Mouse (Mus musculus): ENCODE results near the gene Sacm1l. TPM values are rescaled to one million over a fixed set of nuclear protein-coding genes. Genes with fewer than 3 reads are reported as not detected.
A peak's percentile ranks its signal among the peaks of the same experiment; 100 is the strongest.

Gene Sacm1l
- total RNA-seq, 2 experiments from 2014 or later = 47.5 to 52.2 TPM

GRCm38 (mm10) chr9:123554599-123554998 lies 25.0 kb downstream of the Sacm1l start:
- no peak for DNase-seq (ENCODE audit: low spot score in 2 of 2)

- DNase-seq (ENCODE audit: low spot score in 2 of 2) = no peak
Observed at GRCm38 (mm10) chr9:123577360-123578192, 48.0 kb downstream of the Sacm1l start.

- no peak for DNase-seq (ENCODE audit: low spot score in 2 of 2)
Observed at GRCm38 (mm10) chr9:123589240-123589910, 59.8 kb downstream of the Sacm1l start.

DNA sequence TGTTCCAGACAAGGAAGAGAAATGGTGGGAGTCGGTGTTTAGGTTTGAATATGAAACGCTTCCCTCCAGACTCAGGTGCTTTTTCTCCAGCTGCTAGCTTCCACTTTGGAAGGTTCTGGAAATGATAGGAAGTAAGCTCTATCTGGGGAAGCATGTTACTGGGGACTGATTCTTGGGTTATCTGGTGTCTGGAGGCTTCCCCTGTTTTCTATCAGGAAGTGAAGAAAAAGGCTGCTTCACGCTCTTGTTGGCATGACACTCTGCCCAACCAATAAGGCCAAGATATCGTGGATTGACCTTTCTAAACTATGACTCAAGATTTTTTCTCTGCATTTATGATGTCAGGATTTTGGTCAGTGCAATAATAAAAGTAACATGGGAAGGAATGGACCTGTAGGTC lies 65.6 kb downstream of the Sacm1l start:
- no peak for DNase-seq (ENCODE audit: low spot score in 2 of 2)

DNA sequence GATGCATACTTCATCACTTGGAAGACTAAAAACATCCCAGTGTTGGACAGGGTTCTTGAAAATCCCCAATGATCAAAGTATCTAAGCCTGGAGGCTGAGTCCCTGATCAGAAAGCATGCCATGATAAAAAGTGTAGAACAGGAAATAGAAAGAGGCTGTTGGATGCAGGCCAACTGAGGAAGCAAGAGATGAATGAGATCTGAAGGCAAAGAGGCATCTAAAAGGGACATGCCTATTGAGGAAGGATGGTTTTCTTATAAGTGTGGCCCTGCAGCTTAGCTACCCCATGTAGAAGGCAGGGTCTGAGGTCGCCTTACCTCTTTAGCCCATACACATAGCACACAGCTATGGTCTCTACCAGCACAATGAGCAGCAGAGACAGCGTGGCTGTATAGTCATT lies 67.4 kb downstream of the Sacm1l start:
- no peak for DNase-seq (ENCODE audit: low spot score in 2 of 2)

- DNase-seq (ENCODE audit: low spot score in 2 of 2) = no peak
Observed at GRCm38 (mm10) chr9:123597376-123597775, 67.8 kb downstream of the Sacm1l start.

DNA sequence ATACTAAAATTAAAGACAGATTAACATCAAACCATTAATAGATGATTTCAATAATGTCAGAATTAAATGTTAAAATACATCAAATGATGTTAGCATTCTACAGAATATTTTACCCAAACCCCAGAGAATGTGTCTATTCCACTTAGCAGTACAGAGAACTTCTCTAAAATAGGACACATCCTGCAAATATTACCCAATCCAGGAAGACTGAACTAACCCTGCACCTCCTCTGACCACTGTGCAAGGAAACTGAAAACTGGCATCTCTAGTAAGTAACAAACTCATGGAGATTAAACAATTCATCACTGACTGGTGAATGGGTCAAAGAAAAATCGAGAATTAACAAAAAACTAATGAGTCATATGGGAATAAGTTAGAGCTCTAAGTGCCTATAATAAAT lies 72.0 kb downstream of the Sacm1l start:
- no peak for DNase-seq (ENCODE audit: low spot score in 2 of 2)

DNA sequence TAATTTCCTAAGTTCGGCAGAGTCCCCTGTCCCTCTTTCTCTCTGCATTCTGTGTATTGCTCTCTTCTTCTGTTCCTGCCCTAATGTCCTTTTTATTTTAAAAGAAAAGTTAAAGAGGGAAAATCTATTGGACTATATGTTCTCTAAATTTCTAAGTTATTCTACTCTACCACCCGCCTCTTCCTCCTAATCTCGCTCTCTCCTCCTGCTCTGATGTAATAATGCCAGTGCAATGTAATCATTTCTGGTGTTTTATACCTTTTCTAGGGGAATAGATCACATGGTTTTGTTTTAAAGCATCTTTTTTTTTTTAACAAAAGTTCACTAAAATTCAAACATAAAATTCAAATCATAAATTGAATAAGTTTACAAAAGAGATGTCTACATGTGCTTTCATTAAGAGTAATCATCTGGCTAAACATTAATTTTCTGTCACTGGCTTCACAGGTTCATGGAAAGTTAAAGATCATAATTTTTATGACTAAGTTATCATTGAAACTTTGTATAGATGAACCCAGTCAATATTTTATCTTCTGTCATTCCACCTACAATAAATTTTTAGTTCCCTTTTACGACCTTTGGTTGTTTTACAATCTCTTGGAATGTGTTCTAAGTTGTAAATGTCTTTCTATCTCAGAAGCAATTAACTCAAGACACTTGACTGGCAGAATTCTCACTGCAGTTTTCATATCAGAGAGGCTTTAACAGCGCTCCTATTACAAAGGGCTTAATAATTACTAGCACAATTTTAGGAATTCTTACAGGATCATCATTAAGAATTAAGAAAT lies 90.9 kb downstream of the Sacm1l start:
- no peak for DNase-seq (ENCODE audit: low spot score in 2 of 2)

DNA sequence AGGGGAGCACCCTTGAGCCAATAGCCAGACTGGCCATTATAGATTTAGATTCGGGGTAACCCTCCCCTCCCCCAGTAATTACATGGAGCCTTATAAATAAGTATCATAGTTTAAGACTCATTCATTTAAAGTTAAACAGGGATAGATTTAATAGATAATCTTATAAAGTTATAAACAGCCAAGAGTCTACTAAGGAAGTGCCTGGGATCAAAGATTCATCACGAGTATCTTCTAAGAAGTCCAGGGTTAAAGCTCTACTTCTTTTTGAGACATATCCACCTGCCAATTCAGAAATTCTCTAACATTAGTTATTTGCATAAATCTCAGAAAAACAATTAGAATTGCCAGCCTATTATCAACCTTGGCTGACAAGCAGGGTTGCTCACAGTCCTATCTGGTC lies 95.2 kb downstream of the Sacm1l start:
- DNase-seq (ENCODE audit: low spot score in 2 of 2) = no peak

GRCm38 (mm10) chr9:123625821-123626220 lies 96.3 kb downstream of the Sacm1l start:
- no peak for DNase-seq (ENCODE audit: low spot score in 2 of 2)

DNA sequence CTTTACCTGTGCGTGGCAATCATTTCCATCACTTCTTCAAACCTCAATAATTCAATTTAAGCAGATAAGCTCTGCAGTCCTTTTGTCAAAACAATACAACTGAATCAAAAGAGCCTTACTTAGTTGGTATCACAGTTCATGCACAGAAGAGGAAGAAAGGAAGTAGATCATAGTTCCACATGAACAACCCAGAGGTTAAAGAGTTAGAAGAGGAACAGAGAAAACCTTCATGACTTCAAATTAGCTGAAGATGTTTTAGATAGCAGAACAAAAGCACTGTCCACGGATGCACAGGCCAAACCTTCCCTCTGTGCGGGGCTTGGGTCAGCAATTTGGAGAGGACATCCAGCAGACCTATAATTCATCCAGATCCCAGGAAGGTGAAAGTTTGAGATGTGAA lies 102.1 kb downstream of the Sacm1l start:
- no peak for DNase-seq (ENCODE audit: low spot score in 2 of 2)

DNA sequence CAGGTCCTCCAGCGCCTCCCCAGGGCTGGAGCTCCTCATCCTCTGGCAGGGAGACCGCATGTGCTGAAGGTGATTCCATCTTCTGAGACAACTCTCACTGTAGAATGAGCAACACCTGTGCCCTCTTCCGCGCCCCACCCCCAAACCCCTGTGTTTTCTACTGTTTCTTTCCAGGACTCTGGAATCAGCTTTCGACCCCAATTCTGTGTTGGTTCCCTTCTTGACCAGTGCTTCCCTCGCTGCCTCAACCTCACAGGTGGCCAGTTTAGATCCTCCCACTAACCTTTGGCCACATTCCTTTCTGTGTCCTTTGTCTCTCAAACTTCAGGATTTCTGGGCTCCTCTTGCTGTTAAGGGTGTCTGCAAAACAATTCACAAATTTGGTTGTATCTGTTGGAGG lies 102.7 kb downstream of the Sacm1l start, which contains the start of gene Slc6a20b:
Slc6a20b (minus strand) TSS at position 285 of the 400 bp plus-strand sequence.
- no peak for DNase-seq (ENCODE audit: low spot score in 2 of 2)

GRCm38 (mm10) chr9:123632993-123633392 lies 103.4 kb downstream of the Sacm1l start:
- no peak for DNase-seq (ENCODE audit: low spot score in 2 of 2)

GRCm38 (mm10) chr9:123636771-123637170 lies 107.2 kb downstream of the Sacm1l start:
- no peak for DNase-seq (ENCODE audit: low spot score in 2 of 2)

- no peak for DNase-seq (ENCODE audit: low spot score in 2 of 2)
Observed at GRCm38 (mm10) chr9:123638231-123638630, 108.7 kb downstream of the Sacm1l start.

- DNase-seq (ENCODE audit: low spot score in 2 of 2) = peak; percentile 11 to 28
Observed at GRCm38 (mm10) chr9:123638668-123639089, 109.1 kb downstream of the Sacm1l start.

GRCm38 (mm10) chr9:123640106-123640505 lies 110.5 kb downstream of the Sacm1l start:
- no peak for DNase-seq (ENCODE audit: low spot score in 2 of 2)

All from layer of hippocampus, postnatal 14 days (tissue).